Mouse (Mus musculus) heart, embryonic 13.5 days (tissue): ENCODE measurements around the gene Iqgap2. TPM values are rescaled to one million over a fixed set of nuclear protein-coding genes. Genes with fewer than 3 reads are reported as not detected.

ENCODE experiments used
- ATAC-seq: fragments of 200-750 bp; cut with Nextera tagmentation; 2 replicates; pipeline ENCODE4 v1.8.0; 2017; ENCODE audit warnings: moderate TSS enrichment; ENCODE audit not compliant: insufficient number of reproducible peaks, low FRiP score, low TSS enrichment; ENCODE audit errors: extremely low read depth
- H3K27ac ChIP-seq: fragments of 300-500 bp; sonication (generic); replicated peaks from 2 replicates; pipeline ENCODE4 v1.5.1; 2015; ENCODE audit warnings: moderate library complexity, mild to moderate bottlenecking, inconsistent platforms
- H3K27me3 ChIP-seq: fragments of 300-500 bp; sonication (generic); replicated peaks from 2 replicates; pipeline ENCODE4 v1.6.1; 2015; ENCODE audit warnings: mild to moderate bottlenecking, inconsistent platforms
- H3K36me3 ChIP-seq: fragments of 300-500 bp; sonication (generic); 2 replicates; pipeline ENCODE4 v1.6.1; 2015; ENCODE audit warnings: mild to moderate bottlenecking, inconsistent platforms
- H3K4me1 ChIP-seq: fragments of 300-500 bp; sonication (generic); 2 replicates; pipeline ENCODE4 v1.6.1; 2015; ENCODE audit warnings: inconsistent platforms
- H3K4me2 ChIP-seq: fragments of 300-500 bp; sonication (generic); 2 replicates; pipeline ENCODE4 v1.6.1; 2015; ENCODE audit warnings: inconsistent platforms, mild to moderate bottlenecking, moderate library complexity
- H3K4me3 ChIP-seq: fragments of 300-500 bp; sonication (generic); 2 replicates; pipeline ENCODE4 v1.5.1; 2015; ENCODE audit warnings: moderate library complexity, mild to moderate bottlenecking, inconsistent platforms
- H3K9ac ChIP-seq: fragments of 300-500 bp; sonication (generic); 2 replicates; pipeline ENCODE4 v1.6.1; 2015; ENCODE audit warnings: inconsistent platforms, mild to moderate bottlenecking, moderate library complexity
- H3K9me3 ChIP-seq: fragments of 300-500 bp; sonication (generic); 2 replicates; pipeline ENCODE4 v1.6.1; 2016; ENCODE audit warnings: inconsistent platforms
- WGBS: fragments of 180-500 bp; shearing (Covaris S2); methylation state at CpG from one replicate; pipeline ENCODE4 v1.1.7; 2015; ENCODE audit warnings: mixed read lengths; 5-methylcytosine and 5-hydroxymethylcytosine counted together
- polyA plus RNA-seq: library from polyadenylated mRNA; unstranded; fragments of >200 nt; fragmentation: Nextera tagmentation; extraction: Ambion mirVana; gene quantifications from 2 replicates; pipeline ENCODE4 v1.2.1, GENCODE M21; 2015

Gene Iqgap2
- polyA plus RNA-seq, 1 experiment from 2014 or later: 3.6 TPM

- Histone ChIP-seq H3K27me3 (no peaks in the 10 kb centered on the region), H3K27ac (no peak overlapping the region), H3K36me3 (peaks cover 13% of the 10 kb centered on the region), H3K9me3 (no peaks in the 10 kb centered on the region), H3K4me2 (no peak overlapping the region), H3K4me1 (peaks cover 35% of the 10 kb centered on the region), H3K9ac (no peak overlapping the region), H3K4me3 (no peak overlapping the region)
- ATAC-seq: no peak
- WGBS: 43% methylated on average over 5 of the region's 5 CpGs
Observed at GRCm38 (mm10) chr13:95595921-95596320, 295.8 kb downstream of the Iqgap2 start.

GRCm38 (mm10) chr13:95595411-95595810, 296.3 kb downstream of the Iqgap2 start:
- no peak for ATAC-seq
- H3K27ac ChIP-seq: no peak overlapping the region
- peaks cover 40% of the 10 kb centered on the region for H3K4me1 ChIP-seq
- 63% methylated on average over 7 of the region's 7 CpGs for WGBS
- peaks cover 7% of the 10 kb centered on the region for H3K36me3 ChIP-seq
- no peak overlapping the region for H3K4me2 ChIP-seq
- no peaks in the 10 kb centered on the region for H3K27me3 ChIP-seq
- no peak overlapping the region for H3K9ac ChIP-seq
- H3K9me3 ChIP-seq: no peaks in the 10 kb centered on the region
- no peak overlapping the region for H3K4me3 ChIP-seq

- H3K9ac ChIP-seq: no peak overlapping the region
- 58% methylated on average over 10 of the region's 10 CpGs for WGBS
- 0 out of 2 replicates have a peak overlapping the region, but pooled peaks have one; percentile 36 for H3K27ac ChIP-seq
- no peaks in the 10 kb centered on the region for H3K36me3 ChIP-seq
- H3K27me3 ChIP-seq: no peaks in the 10 kb centered on the region
- peaks cover 38% of the 10 kb centered on the region for H3K4me1 ChIP-seq
- no peak overlapping the region for H3K4me3 ChIP-seq
- no peak for ATAC-seq
- H3K9me3 ChIP-seq: no peaks in the 10 kb centered on the region
- H3K4me2 ChIP-seq: no peak overlapping the region
Observed at GRCm38 (mm10) chr13:95592860-95593259, 298.9 kb downstream of the Iqgap2 start.

GRCm38 (mm10) chr13:95591606-95592005, 300.1 kb downstream of the Iqgap2 start:
- Histone ChIP-seq H3K27me3 (no peaks in the 10 kb centered on the region), H3K36me3 (no peaks in the 10 kb centered on the region), H3K9ac (no peak overlapping the region), H3K27ac (no peak overlapping the region), H3K4me1 (peaks cover 38% of the 10 kb centered on the region), H3K4me3 (no peak overlapping the region), H3K4me2 (no peak overlapping the region), H3K9me3 (no peaks in the 10 kb centered on the region)
- ATAC-seq: no peak
- WGBS: 76% methylated on average over 3 of the region's 3 CpGs

- Histone ChIP-seq H3K27ac (no peak overlapping the region), H3K4me1 (peaks cover 29% of the 10 kb centered on the region), H3K27me3 (no peaks in the 10 kb centered on the region), H3K36me3 (no peaks in the 10 kb centered on the region), H3K4me3 (no peak overlapping the region), H3K9ac (no peak overlapping the region), H3K9me3 (no peaks in the 10 kb centered on the region), H3K4me2 (no peak overlapping the region)
- WGBS: 84% methylated on average over 4 of the region's 4 CpGs
- ATAC-seq: no peak
Observed at GRCm38 (mm10) chr13:95587628-95588027, 304.1 kb downstream of the Iqgap2 start.

GRCm38 (mm10) chr13:95584898-95585297, 306.8 kb downstream of the Iqgap2 start:
- ATAC-seq: no peak
- H3K9ac ChIP-seq: no peak overlapping the region
- WGBS: 84% methylated on average over 5 of the region's 5 CpGs

GRCm38 (mm10) chr13:95583237-95584189, 308.2 kb downstream of the Iqgap2 start:
- Histone ChIP-seq H3K4me2 (peak overlapping the region; percentile 36), H3K36me3 (no peaks in the 10 kb centered on the region), H3K4me3 (no peak overlapping the region), H3K9ac (no peak overlapping the region), H3K9me3 (no peaks in the 10 kb centered on the region), H3K27me3 (no peaks in the 10 kb centered on the region), H3K4me1 (peaks cover 10% of the 10 kb centered on the region), H3K27ac (no peak overlapping the region)
- 54% methylated on average over 19 of the region's 19 CpGs for WGBS
- ATAC-seq: no peak

More at GRCm38 (mm10) chr13:95584898-95585297, 306.8 kb downstream of the Iqgap2 start:
- Histone ChIP-seq H3K4me1 (peaks cover 17% of the 10 kb centered on the region), H3K4me3 (no peak overlapping the region), H3K36me3 (no peaks in the 10 kb centered on the region), H3K27ac (no peak overlapping the region), H3K4me2 (no peak overlapping the region), H3K27me3 (no peaks in the 10 kb centered on the region), H3K9me3 (no peaks in the 10 kb centered on the region)

GRCm38 (mm10) chr13:95581850-95582249, 309.9 kb downstream of the Iqgap2 start:
- Histone ChIP-seq H3K4me2 (no peak overlapping the region), H3K36me3 (no peaks in the 10 kb centered on the region), H3K9ac (no peak overlapping the region), H3K27me3 (no peaks in the 10 kb centered on the region), H3K4me3 (no peak overlapping the region), H3K4me1 (peaks cover 10% of the 10 kb centered on the region), H3K27ac (no peak overlapping the region), H3K9me3 (no peaks in the 10 kb centered on the region)
- no peak for ATAC-seq
- 66% methylated on average over 1 of the region's 1 CpGs for WGBS

- Histone ChIP-seq H3K4me3 (no peak overlapping the region), H3K4me1 (0 out of 2 replicates have a peak, but pooled peaks cover 4% of the 10 kb centered on the region), H3K9ac (no peak overlapping the region), H3K27me3 (no peaks in the 10 kb centered on the region), H3K9me3 (no peaks in the 10 kb centered on the region), H3K36me3 (no peaks in the 10 kb centered on the region), H3K4me2 (no peak overlapping the region), H3K27ac (no peak overlapping the region)
- ATAC-seq: no peak
- WGBS: 86% methylated on average over 5 of the region's 5 CpGs
Observed at GRCm38 (mm10) chr13:95578016-95578697, 313.6 kb downstream of the Iqgap2 start.
